Mouse (Mus musculus): ENCODE data around the gene Als2.

Als2 gene

GRCm38 (mm10) chr1:59162309-59163024 lies 74.6 kb downstream of the Als2 start:
- no peak for DNase-seq

GRCm38 (mm10) chr1:59161396-59161795 lies 75.6 kb downstream of the Als2 start:
- no peak for DNase-seq

- DNase-seq: no peak
These were observed 76.2 kb downstream of the Als2 start for GRCm38 (mm10) chr1:59160871-59161270.

- no peak for DNase-seq
These were observed 77.9 kb downstream of the Als2 start for GRCm38 (mm10) chr1:59159136-59159535.

GRCm38 (mm10) chr1:59158498-59158897 lies 78.5 kb downstream of the Als2 start:
- peak; percentile 16 for DNase-seq

- no peak for DNase-seq
These were observed 79.2 kb downstream of the Als2 start for GRCm38 (mm10) chr1:59157846-59158245.

- DNase-seq: no peak
These were observed 84.7 kb downstream of the Als2 start for GRCm38 (mm10) chr1:59152346-59152745.

GRCm38 (mm10) chr1:59150542-59150941 lies 86.5 kb downstream of the Als2 start:
- DNase-seq: no peak

GRCm38 (mm10) chr1:59144543-59144942 lies 92.5 kb downstream of the Als2 start:
- DNase-seq: no peak

GRCm38 (mm10) chr1:59142809-59143208 lies 94.2 kb downstream of the Als2 start:
- DNase-seq: no peak

- DNase-seq: no peak
These were observed 102.6 kb downstream of the Als2 start for GRCm38 (mm10) chr1:59134419-59134818.

GRCm38 (mm10) chr1:59128879-59129278 lies 108.2 kb downstream of the Als2 start:
- DNase-seq: no peak

GRCm38 (mm10) chr1:59125558-59125957 lies 111.5 kb downstream of the Als2 start:
- DNase-seq: no peak

GRCm38 (mm10) chr1:59119720-59120457 lies 117.1 kb downstream of the Als2 start, which contains the start of gene Tmem237:
Tmem237 (minus strand) TSS chr1:59120408.
- peak; percentile 95 for DNase-seq

Measured in layer of hippocampus, adult 9-11 months (tissue).